Mouse (Mus musculus) lung, embryonic 16.5 days (tissue): ENCODE measurements at regions not wholly inside any gene's neighbourhood (a gene's known extent, or its start where the extent isn't known, plus 50 kb on each side); places are given as distances from the start of the nearest gene placed in this dataset.
A peak's percentile ranks its signal among the peaks of the same experiment; 100 is the strongest.

ENCODE experiments used
- ATAC-seq: fragments of 200-750 bp; cut with Nextera tagmentation; 2 replicates; pipeline ENCODE4 v1.8.0; 2017; ENCODE audit warnings: low read depth, mild to moderate bottlenecking, moderate library complexity
- H3K27ac ChIP-seq: fragments of 300-500 bp; sonication (generic); 2 replicates; pipeline ENCODE4 v1.5.1; 2014; ENCODE audit warnings: mild to moderate bottlenecking, control low read depth, low read length
- H3K27me3 ChIP-seq: fragments of 300-500 bp; sonication (generic); 2 replicates; pipeline ENCODE4 v1.6.1; 2014; ENCODE audit warnings: low read depth, low read length, mixed read lengths; ENCODE audit not compliant: control insufficient read depth, insufficient read depth
- H3K36me3 ChIP-seq: fragments of 300-500 bp; sonication (generic); 2 replicates; pipeline ENCODE4 v1.6.1; 2014; ENCODE audit warnings: low read length; ENCODE audit not compliant: control insufficient read depth, insufficient read depth
- H3K4me1 ChIP-seq: fragments of 300-500 bp; sonication (generic); replicated peaks from 2 replicates; pipeline ENCODE4 v1.6.1; 2014; ENCODE audit warnings: low read length, mixed read lengths; ENCODE audit not compliant: control insufficient read depth, insufficient read depth
- H3K4me2 ChIP-seq: fragments of 300-500 bp; sonication (generic); 2 replicates; pipeline ENCODE4 v1.6.1; 2014; ENCODE audit warnings: low read depth, low read length, control low read depth
- H3K4me3 ChIP-seq: fragments of 300-500 bp; sonication (generic); 2 replicates; pipeline ENCODE4 v1.5.1; 2014; ENCODE audit warnings: mild to moderate bottlenecking, low read length, control low read depth
- H3K9ac ChIP-seq: fragments of 300-500 bp; sonication (generic); 2 replicates; pipeline ENCODE4 v1.6.1; 2014; ENCODE audit warnings: low read length, control low read depth
- H3K9me3 ChIP-seq: fragments of 300-500 bp; sonication (generic); 2 replicates; pipeline ENCODE4 v1.6.1; 2016; ENCODE audit warnings: low read length; ENCODE audit not compliant: control insufficient read depth
- WGBS: fragments of 180-500 bp; shearing (Covaris S2); extraction: QIAGEN DNeasy Blood & Tissue Kit; methylation state at CpG from one replicate; pipeline ENCODE4 v1.1.7; 2014; 5-methylcytosine and 5-hydroxymethylcytosine counted together

GRCm38 (mm10) chr3:48017700-48018099, 1569.7 kb upstream of the Pabpc4l start:
- Histone ChIP-seq H3K4me3 (no peak overlapping the region), H3K4me2 (no peak overlapping the region), H3K9me3 (no peaks in the 10 kb centered on the region), H3K36me3 (no peaks in the 10 kb centered on the region), H3K9ac (no peak overlapping the region), H3K4me1 (no peaks in the 10 kb centered on the region), H3K27me3 (no peaks in the 10 kb centered on the region), H3K27ac (no peak overlapping the region)
- 63% methylated on average over 1 of the region's 1 CpGs for WGBS
- peak; percentile 34; the same call in 1 of the 2 replicates for ATAC-seq
